Mouse (Mus musculus) c-Kit-positive CD71-positive TER-119-positive erythroid progenitor cells, embryonic 14.5 days (primary cell): ENCODE results near the gene Pja2.
"Not testable (repeated sequence)": the region's sequence is repeated elsewhere in the genome, so short reads cannot be mapped to it uniquely, and the experiment has no call there.

ENCODE experiments used
- DNase-seq: peaks from one replicate; pipeline ENCODE4 v3.0.0-alpha.2; 2013; ENCODE audit warnings: low spot score

The Pja2 gene

GRCm38 (mm10) chr17:64281368-64281767, 50.3 kb downstream of the Pja2 start:
- not testable (repeated sequence) for DNase-seq

GRCm38 (mm10) chr17:64277649-64278212, 54.0 kb downstream of the Pja2 start:
- DNase-seq = no peak

GRCm38 (mm10) chr17:64276666-64277065, 55.0 kb downstream of the Pja2 start:
- no peak for DNase-seq

- no peak for DNase-seq
Measured at GRCm38 (mm10) chr17:64275188-64275587, 56.5 kb downstream of the Pja2 start.

- peak; percentile 7 for DNase-seq
Measured at GRCm38 (mm10) chr17:64274341-64275105, 57.2 kb downstream of the Pja2 start.

- no peak for DNase-seq
Measured at GRCm38 (mm10) chr17:64260571-64260970, 71.1 kb downstream of the Pja2 start.

GRCm38 (mm10) chr17:64248246-64248645, 83.5 kb downstream of the Pja2 start:
- no peak for DNase-seq

- DNase-seq = no peak
Measured at GRCm38 (mm10) chr17:64242898-64243297, 88.8 kb downstream of the Pja2 start.

GRCm38 (mm10) chr17:64242310-64242859, 89.3 kb downstream of the Pja2 start:
- DNase-seq = no peak

GRCm38 (mm10) chr17:64241544-64242292, 90.0 kb downstream of the Pja2 start:
- no peak for DNase-seq

GRCm38 (mm10) chr17:64232134-64232533, 99.6 kb downstream of the Pja2 start:
- no peak for DNase-seq

- DNase-seq = not testable (repeated sequence)
Measured at GRCm38 (mm10) chr17:64231637-64232036, 100.1 kb downstream of the Pja2 start.

- peak; percentile 14 for DNase-seq
Measured at GRCm38 (mm10) chr17:64231172-64231571, 100.5 kb downstream of the Pja2 start.
